Mouse (Mus musculus) liver, adult 2 months (tissue): ENCODE data around the gene Grik1.

ENCODE experiments used
- CTCF ChIP-seq: fragments of 200-500 bp; IDR thresholded peaks from 2 replicates; pipeline ENCODE4 v1.5.1; 2011; ENCODE audit warnings: low read depth, low read length, control low read depth
- POLR2A ChIP-seq: fragments of 200-500 bp; IDR thresholded peaks from 2 replicates; pipeline ENCODE4 v1.6.1; 2011; ENCODE audit warnings: low read length, control low read depth; ENCODE audit not compliant: insufficient read depth; ENCODE audit errors: extremely low read depth

- TF ChIP-seq CTCF = no peak
- no peak for TF ChIP-seq POLR2A
Observed at GRCm38 (mm10) chr16:88142136-88142535, 147.9 kb downstream of the Grik1 start.
